Comparison of ENCODE assay signal across 8 mouse cellular contexts in the genomic region with DNA sequence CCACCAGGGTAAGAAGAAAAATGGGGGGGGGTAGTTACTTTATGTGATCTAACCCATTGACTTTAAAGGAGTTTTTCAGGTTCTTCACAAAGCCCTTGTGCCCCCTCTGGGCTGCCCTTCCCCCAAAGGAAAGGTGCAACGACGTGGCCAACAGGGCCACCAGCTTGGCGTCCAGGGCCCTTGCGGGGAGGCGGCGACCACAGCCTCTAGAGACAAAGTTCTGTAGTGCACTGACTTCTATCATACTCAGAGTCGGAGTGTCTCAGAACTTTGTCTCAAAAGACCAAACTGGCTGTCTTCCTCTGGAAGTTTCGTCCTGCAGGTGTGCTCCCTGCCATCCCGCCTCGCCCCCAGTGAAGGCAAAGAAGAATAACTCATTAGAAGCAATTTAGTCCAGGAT.
DNase-seq lines count a peak whose midpoint lies in the region; ATAC-seq and TF ChIP-seq lines count a peak whose summit lies in the region.

No protein-coding gene starts in this region.

- ATAC-seq in kidney, embryonic 14.5 days (ENCODE audit: low FRiP score, low TSS enrichment): no peak
- ATAC-seq in heart, postnatal 0 days (ENCODE audit: insufficient read depth, low read depth): no peak

- no peak overlapping the region for H3K27ac ChIP-seq in kidney, embryonic 14.5 days (ENCODE audit: low read depth, low read length)
- H3K27ac ChIP-seq in heart, postnatal 0 days (ENCODE audit: low read depth): peak overlapping the region; percentile 86
- H3K27ac ChIP-seq in macrophage: no peak overlapping the region

- no peak for TF ChIP-seq CTCF in heart, postnatal 0 days (IDR thresholded peaks at IDR 0.05; ENCODE audit: low read depth)

- H3K4me1 ChIP-seq in kidney, embryonic 14.5 days (ENCODE audit: control insufficient read depth, insufficient read depth, low read length): peaks cover 10% of the 10 kb centered on the region; the same call in 1 of the 2 replicates
- no peaks in the 10 kb centered on the region for H3K4me1 ChIP-seq in heart, postnatal 0 days (ENCODE audit: control insufficient read depth, insufficient read depth)

- H3K36me3 ChIP-seq in kidney, embryonic 14.5 days (ENCODE audit: control insufficient read depth, insufficient read depth, low read length): no peaks in the 10 kb centered on the region
- no peaks in the 10 kb centered on the region for H3K36me3 ChIP-seq in heart, postnatal 0 days (replicated peaks; ENCODE audit: control insufficient read depth, insufficient read depth, low read length)
- H3K36me3 ChIP-seq in macrophage (ENCODE audit: inconsistent target): no peaks in the 10 kb centered on the region

- no peaks in the 10 kb centered on the region for H3K27me3 ChIP-seq in kidney, embryonic 14.5 days (ENCODE audit: control insufficient read depth, insufficient read depth, low read length)
- H3K27me3 ChIP-seq in heart, postnatal 0 days (ENCODE audit: control insufficient read depth, insufficient read depth, low read length): no peaks in the 10 kb centered on the region

- H3K4me2 ChIP-seq in kidney, embryonic 14.5 days (replicated peaks; ENCODE audit: low read depth, low read length): peak overlapping the region; percentile 94
- peak overlapping the region; percentile 94 for H3K4me2 ChIP-seq in heart, postnatal 0 days (ENCODE audit: low read depth, low read length)

- peak overlapping the region; percentile 66 for H3K4me3 ChIP-seq in kidney, embryonic 14.5 days (ENCODE audit: low read length)
- peak overlapping the region; percentile 62 for H3K4me3 ChIP-seq in heart, postnatal 0 days (ENCODE audit: low read depth, low read length)
- H3K4me3 ChIP-seq in macrophage (ENCODE audit: inconsistent target): peak overlapping the region; percentile 40

- no peaks in the 10 kb centered on the region for H3K79me2 ChIP-seq in macrophage (ENCODE audit: inconsistent target)

- DNase-seq in kidney, adult 18-20 months: no peak
- peak; percentile 15 for DNase-seq in ZHBTc4 (ENCODE audit: low read depth, low spot score)
- no peak for DNase-seq in heart, postnatal 0 days (ENCODE audit: low spot score)
- DNase-seq in gastrocnemius, postnatal 4 days (ENCODE audit: low spot score in 2 of 2): no peak
- DNase-seq in left cerebral cortex, adult 11 months (ENCODE audit: low spot score): no peak
- DNase-seq in frontal cortex, postnatal 25 days (ENCODE audit: low spot score in 2 of 2): no peak

- TF ChIP-seq EP300 in heart, postnatal 0 days (IDR thresholded peaks at IDR 0.05; ENCODE audit: low read depth): no peak

- H3K9ac ChIP-seq in kidney, embryonic 14.5 days (ENCODE audit: low read depth, low read length): peak overlapping the region; percentile 86
- H3K9ac ChIP-seq in heart, postnatal 0 days (replicated peaks; ENCODE audit: low read depth, low read length): peak overlapping the region; percentile 80

- WGBS in kidney, embryonic 14.5 days: 29% methylated on average over 10 of the region's 10 CpGs
- 15% methylated on average over 10 of the region's 10 CpGs for WGBS in heart, postnatal 0 days
- 48% methylated on average over 10 of the region's 10 CpGs for WGBS in macrophage (ENCODE audit: missing documents)

- H3K9me3 ChIP-seq in kidney, embryonic 14.5 days (ENCODE audit: control insufficient read depth, low read length): no peaks in the 10 kb centered on the region
- no peaks in the 10 kb centered on the region for H3K9me3 ChIP-seq in heart, postnatal 0 days (replicated peaks; ENCODE audit: control insufficient read depth, low read length)
